Mouse (Mus musculus): ENCODE data around the gene Ube3b.

Gene Ube3b

GRCm38 (mm10) chr5:114428621-114429020 lies 48.2 kb downstream of the Ube3b start:
- DNase-seq = no peak

DNA sequence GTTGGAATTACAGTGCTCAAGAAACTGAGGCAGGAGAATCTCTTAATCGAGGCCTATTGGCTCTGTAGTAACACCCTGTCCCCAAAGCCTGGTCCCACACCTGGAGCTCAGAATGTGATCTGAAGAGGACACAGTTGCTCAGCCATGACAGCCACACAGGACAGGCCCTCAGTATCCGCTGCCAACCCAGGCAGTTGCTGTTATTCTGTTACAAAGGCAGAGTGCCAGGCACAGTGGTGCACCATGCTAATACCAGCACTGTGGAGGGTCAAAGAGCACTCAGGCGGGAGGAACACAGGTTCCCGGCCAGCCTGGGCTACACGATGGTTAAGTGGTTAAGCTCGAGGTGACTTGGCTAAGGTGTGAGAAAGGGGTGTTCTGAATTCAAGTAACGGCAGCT lies 49.4 kb downstream of the Ube3b start:
- DNase-seq = no peak

GRCm38 (mm10) chr5:114434359-114434758 lies 54.0 kb downstream of the Ube3b start:
- DNase-seq = no peak

- DNase-seq = no peak
These were observed 55.2 kb downstream of the Ube3b start for GRCm38 (mm10) chr5:114435588-114435987.

DNA sequence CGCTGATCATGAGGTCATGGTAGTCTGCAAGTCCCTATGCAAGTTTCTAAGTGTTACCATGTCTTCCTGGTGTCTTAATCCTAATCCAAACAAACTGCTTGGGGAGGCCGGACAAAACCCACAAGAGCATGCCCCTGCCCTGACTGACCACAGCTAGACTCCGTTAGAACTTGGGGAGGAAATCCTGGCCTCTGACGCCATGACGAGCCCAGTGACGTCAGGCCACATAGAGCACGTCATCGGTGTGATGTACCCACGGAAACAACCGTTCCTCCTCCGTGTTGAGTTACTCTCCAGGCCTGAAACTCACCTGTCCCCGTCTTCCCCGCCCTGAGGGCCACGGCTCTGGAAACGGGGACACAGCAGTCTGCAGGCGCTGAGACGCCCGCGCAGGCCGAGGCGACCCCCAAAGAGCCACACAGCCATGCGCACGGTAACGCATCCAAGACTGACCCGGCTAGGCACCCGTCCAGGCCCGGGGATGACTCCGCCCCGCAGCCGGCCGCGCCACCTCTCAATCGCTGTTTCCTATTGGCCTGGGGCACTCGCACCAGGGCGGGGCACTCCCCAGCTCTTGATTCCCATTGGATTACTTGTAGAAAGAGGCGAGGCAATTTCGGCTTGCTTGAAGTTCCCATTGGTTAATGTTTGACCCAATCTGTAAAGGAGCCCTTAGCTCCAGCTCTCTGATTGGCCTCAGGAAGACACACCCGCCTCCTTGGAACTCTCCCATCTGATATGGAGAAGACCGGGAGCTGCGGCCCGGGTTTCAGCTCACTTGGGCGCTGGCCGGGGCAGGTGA lies 63.4 kb downstream of the Ube3b start, which contains the start of the genes Mmab and Mvk:
TSS of gene Mmab (minus strand) at position 495 of the 802 bp plus-strand sequence.
TSS of gene Mvk (plus strand) at position 704 of the 802 bp plus-strand sequence.
- DNase-seq = peak; percentile 95

DNA sequence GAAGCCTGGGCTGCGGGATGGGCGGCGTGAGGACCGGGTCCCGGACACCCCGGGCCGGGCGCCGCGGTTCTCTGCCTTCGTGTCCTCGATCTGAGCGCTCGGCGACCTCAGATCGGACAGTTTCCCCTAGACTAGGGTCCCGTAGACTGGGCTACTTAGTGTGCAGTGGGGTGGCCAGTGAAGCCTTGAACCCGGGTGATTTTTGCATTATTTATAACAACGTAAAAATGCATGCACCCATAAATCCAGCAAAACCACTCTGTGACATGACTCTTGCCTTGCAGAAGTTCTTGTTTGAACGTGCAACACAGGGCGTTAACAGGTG lies 63.9 kb downstream of the Ube3b start:
- DNase-seq = no peak

GRCm38 (mm10) chr5:114449011-114449410 lies 68.6 kb downstream of the Ube3b start:
- no peak for DNase-seq

- no peak for DNase-seq
These were observed 75.9 kb downstream of the Ube3b start for GRCm38 (mm10) chr5:114456287-114456686.

GRCm38 (mm10) chr5:114456995-114457605 lies 76.7 kb downstream of the Ube3b start:
- DNase-seq = no peak

DNA sequence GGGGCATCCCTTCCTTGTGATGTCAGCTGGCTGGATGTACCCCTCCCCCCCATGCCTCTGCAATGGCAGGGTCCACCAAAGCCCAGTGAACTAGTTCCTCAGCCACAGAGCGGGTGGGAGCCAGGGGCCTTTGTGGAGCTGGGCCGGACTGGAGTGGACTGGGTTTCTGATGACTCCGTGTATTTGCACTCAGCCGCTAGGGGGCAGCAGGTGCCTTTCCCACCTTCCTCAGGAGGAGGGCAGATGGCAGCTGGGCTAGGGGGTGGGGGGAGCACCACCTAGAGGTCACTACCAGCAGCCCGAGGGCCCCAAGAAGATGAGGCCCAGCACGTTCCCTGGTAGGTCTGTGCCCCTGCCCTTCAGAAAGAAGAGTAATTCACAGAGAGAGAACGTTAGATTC lies 80.8 kb downstream of the Ube3b start:
- DNase-seq = peak; percentile 79

DNA sequence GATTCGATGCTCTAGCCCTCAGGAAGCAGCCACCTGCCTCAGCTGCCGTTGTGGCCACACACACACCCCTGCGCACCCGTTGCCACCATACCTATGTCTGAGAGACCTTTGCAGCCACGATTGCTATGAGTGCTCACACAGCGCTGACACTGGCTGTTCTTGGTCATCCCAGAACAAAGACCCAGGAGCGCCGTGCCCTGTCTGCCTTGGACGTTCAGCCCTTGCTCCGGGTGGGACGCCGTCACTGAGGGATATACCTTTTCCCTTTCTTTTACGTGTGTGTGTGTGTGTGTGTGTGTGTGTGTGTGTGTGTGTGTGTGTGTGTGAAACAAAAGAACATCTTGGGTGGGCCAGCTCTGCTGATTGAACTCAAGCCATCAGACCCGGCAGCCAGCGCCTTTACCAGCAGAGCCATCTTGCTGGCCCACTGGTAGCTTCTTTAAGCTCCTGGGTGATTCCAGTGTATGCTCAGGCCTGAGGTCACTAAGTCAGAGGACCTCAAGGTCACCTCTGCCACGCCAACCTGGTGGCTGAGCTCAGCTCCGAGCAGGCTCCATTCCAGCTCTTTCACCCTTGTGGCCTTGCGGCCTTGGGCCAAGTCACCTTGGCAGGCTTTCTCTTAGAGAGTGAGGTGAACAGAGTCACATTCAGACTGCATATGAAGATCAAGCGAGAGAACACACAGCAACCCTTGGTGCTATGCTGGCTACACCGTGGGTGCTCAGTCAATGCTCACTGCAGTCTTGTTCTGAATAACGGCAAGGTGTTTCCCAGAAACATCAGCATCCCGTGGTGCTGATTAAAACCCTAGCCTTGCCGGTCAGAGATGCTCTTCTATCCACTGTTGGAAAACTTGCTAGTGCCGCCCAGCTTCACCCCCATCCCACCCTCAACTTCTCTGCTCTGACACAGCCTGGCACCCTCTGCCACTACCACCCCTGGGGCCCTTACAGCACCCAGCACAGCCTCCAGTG lies 81.9 kb downstream of the Ube3b start:
- DNase-seq = no peak

DNA sequence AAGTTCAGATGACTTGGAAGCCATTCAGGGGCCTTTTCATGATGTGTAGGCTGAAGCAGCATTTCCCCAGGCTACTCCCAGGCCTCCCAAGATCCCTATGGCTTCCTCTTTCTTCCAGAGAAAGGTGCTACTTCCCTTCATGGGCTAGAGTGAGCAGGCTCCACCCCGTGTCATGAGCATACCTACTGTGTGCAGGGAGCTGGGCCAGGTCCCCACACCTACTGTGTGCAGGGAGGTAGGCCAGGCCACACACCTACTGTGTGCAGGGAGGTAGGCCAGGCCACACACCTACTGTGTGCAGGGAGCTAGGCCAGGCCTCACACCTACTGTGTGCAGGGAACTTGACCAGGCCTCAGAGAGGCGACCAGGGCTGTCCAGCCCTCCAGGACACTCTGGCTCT lies 84.2 kb downstream of the Ube3b start:
- no peak for DNase-seq

DNA sequence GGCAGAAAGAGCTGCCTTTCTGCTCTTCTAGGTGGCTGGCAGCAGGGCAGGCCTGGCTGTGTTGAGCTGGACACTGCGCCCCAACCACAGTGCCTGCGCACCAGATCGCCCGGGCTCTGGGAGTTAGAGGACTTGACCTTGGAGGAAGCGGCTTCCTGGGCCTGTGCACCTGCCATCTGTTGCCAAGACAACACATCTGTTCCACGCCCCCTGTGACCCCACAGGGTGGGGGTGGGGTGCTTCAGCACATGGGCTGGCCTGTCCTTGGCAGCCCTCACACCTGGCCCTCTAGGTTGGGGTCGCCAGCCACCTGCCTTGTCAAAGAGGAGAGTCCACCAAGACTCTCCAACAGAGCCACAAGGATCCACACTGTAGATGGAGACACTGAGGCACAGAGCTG lies 85.2 kb downstream of the Ube3b start:
- DNase-seq = no peak

DNA sequence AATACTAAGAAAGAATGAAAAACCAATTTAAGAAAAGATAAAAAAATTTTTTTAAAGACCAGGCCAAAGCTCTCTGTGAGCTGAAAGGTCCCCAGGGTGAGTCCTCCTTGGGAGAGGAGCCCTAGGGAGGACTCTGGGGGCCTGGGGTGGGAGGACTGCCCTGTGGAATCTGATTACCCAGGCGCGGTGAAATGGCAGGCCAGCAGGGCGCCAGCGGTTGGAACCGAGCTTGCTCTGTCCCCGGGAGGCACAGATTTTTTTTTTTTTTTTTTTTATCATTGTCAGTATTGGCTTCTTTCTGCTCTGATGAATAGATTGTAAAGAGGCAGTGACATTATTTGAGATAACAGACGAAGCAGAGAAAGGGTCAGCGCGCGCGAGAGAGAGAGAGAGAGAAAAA lies 86.6 kb downstream of the Ube3b start:
- DNase-seq = no peak

DNA sequence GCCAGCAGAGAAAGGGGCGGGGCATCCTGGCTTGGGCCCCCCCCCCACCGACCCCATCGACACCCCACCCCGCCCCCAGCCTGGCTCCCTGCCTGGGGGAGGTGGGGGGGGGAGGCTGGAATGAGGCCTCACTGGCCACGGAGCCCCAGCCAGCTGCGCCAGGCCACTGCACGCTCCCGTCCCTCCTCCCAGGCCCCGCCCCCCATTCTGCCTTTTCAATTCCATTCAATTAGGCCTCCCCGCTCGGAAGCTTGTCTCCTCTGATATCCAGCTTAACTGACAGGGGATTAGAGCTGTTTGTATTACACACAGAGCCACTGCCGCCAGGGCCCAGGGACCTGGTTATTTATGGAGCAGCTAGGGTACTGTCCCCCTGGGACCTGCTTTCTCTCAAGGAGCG lies 87.0 kb downstream of the Ube3b start:
- DNase-seq = peak; percentile 76

DNA sequence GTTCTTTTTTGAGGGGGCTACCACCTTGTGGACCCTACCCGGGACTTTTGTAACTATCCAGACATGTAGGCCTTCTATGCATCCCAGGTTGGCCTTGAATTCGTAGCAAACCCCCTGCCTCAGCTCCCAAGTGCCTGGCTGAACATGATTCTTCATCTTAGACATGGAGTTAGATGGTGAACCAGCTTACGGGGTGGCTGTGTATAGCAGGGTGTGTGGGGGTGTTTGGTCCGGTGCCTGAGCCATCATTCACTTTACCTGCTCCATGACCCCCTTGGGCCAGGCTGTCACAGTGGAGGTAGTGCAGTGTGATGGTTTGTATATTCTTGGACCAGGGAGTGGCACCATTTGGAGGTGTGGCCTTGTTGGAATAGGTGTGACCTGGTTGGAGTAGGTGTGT lies 87.6 kb downstream of the Ube3b start:
- no peak for DNase-seq

DNA sequence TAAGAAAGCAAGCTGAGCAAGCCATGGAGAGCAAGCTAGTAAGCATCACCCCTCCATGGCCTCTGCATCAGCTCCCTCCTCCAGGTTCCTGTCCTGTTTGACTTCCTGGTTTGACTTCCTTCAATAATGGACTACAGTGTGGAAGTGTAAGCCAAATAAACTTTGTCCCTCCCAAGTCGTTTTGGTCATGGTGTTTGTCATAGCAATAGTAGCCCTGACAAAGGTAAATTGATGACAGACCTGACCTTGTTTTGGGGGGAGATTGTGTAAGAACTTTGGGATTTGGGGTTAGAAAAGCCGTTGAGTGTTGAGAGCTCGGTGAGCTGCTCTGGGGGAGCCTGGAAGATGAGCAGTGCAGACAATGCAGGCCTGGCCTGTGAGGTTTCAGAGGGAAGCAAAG lies 90.0 kb downstream of the Ube3b start:
- no peak for DNase-seq
